Mouse (Mus musculus) midbrain, postnatal 0 days (tissue): ENCODE results near the gene Rpl11. TPM values are rescaled to one million over a fixed set of nuclear protein-coding genes. Genes with fewer than 3 reads are reported as not detected.

ENCODE experiments used
- ATAC-seq: fragments of 200-750 bp; cut with Nextera tagmentation; 2 replicates; pipeline ENCODE4 v1.8.0; 2017; ENCODE audit warnings: moderate number of reproducible peaks, mild to moderate bottlenecking, moderate TSS enrichment, moderate library complexity; ENCODE audit not compliant: low FRiP score
- DNase-seq: peaks from one replicate; pipeline ENCODE4 v3.0.0-alpha.2; 2015; ENCODE audit warnings: low spot score
- H3K27ac ChIP-seq: fragments of 300-500 bp; sonication (generic); 2 replicates; pipeline ENCODE4 v1.5.1; 2014; ENCODE audit warnings: low read depth, mild to moderate bottlenecking, low read length, mixed read lengths
- H3K27me3 ChIP-seq: fragments of 300-500 bp; sonication (generic); 2 replicates; pipeline ENCODE4 v1.6.1; 2014; ENCODE audit warnings: low read length, control low read depth, mixed read lengths; ENCODE audit not compliant: insufficient read depth
- H3K36me3 ChIP-seq: fragments of 300-500 bp; sonication (generic); 2 replicates; pipeline ENCODE4 v1.6.1; 2014; ENCODE audit warnings: low read length, control low read depth, mixed read lengths; ENCODE audit not compliant: insufficient read depth
- H3K4me1 ChIP-seq: fragments of 300-500 bp; sonication (generic); 2 replicates; pipeline ENCODE4 v1.6.1; 2014; ENCODE audit warnings: mild to moderate bottlenecking, control low read depth, antibody characterized with exemption, low read length, mixed read lengths; ENCODE audit not compliant: insufficient read depth
- H3K4me2 ChIP-seq: fragments of 300-500 bp; sonication (generic); 2 replicates; pipeline ENCODE4 v1.6.1; 2014; ENCODE audit warnings: low read depth, mild to moderate bottlenecking, low read length, mixed read lengths; ENCODE audit not compliant: poor library complexity, severe bottlenecking
- H3K4me3 ChIP-seq: fragments of 300-500 bp; sonication (generic); 2 replicates; pipeline ENCODE4 v1.5.1; 2014; ENCODE audit warnings: low read depth, mild to moderate bottlenecking, low read length, moderate library complexity
- H3K9ac ChIP-seq: fragments of 300-500 bp; sonication (generic); replicated peaks from 2 replicates; pipeline ENCODE4 v1.6.1; 2014; ENCODE audit warnings: mild to moderate bottlenecking, low read length, moderate library complexity, mixed read lengths; ENCODE audit not compliant: poor library complexity, severe bottlenecking
- H3K9me3 ChIP-seq: fragments of 300-500 bp; sonication (generic); 2 replicates; pipeline ENCODE4 v1.6.1; 2016; ENCODE audit warnings: low read length, control low read depth
- CTCF ChIP-seq: IDR thresholded peaks from 2 replicates; pipeline ENCODE4 v1.5.1; 2016; ENCODE audit warnings: antibody characterized with exemption, mild to moderate bottlenecking
- WGBS: fragments of 180-500 bp; shearing (Covaris S2); extraction: QIAGEN DNeasy Blood & Tissue Kit; methylation state at CpG from one replicate; pipeline ENCODE4 v1.1.7; 2014; 5-methylcytosine and 5-hydroxymethylcytosine counted together
- polyA plus RNA-seq: library from polyadenylated mRNA; unstranded; fragments of >200 nt; fragmentation: Nextera tagmentation; extraction: Ambion mirVana; gene quantifications from 2 replicates; pipeline ENCODE4 v1.2.1, GENCODE M21; 2015
- total RNA-seq: library from RNA; depleted of rRNA; stranded (reverse); fragments of >200 nt; gene quantifications from 2 replicates; pipeline ENCODE4 v1.2.3, GENCODE M21; 2014

Rpl11 gene
- total and polyA plus RNA-seq, 2 experiments from 2014 or later, result 273 to 601 TPM

- no peak overlapping the region for H3K9ac ChIP-seq
- H3K27ac ChIP-seq, result no peak overlapping the region
- H3K4me1 ChIP-seq, result no peaks in the 10 kb centered on the region
- H3K4me2 ChIP-seq, result no peak overlapping the region
- no peaks in the 10 kb centered on the region for H3K36me3 ChIP-seq
- no peak for TF ChIP-seq CTCF
- no peak for ATAC-seq
- no peaks in the 10 kb centered on the region for H3K27me3 ChIP-seq
- H3K9me3 ChIP-seq, result no peaks in the 10 kb centered on the region
- 82% methylated on average over 1 of the region's 1 CpGs for WGBS
- H3K4me3 ChIP-seq, result no peak overlapping the region
- no peak for DNase-seq
Observed at GRCm38 (mm10) chr4:136033231-136033630, 20.0 kb downstream of the Rpl11 start.

- H3K27me3 ChIP-seq, result no peaks in the 10 kb centered on the region
- H3K9me3 ChIP-seq, result no peaks in the 10 kb centered on the region
- WGBS, result 5% methylated on average over 8 of the region's 8 CpGs
- no peak for ATAC-seq
- no peak overlapping the region for H3K4me2 ChIP-seq
- no peak overlapping the region for H3K27ac ChIP-seq
- no peak overlapping the region for H3K4me3 ChIP-seq
- peak; percentile 17 for DNase-seq
- H3K9ac ChIP-seq, result no peak overlapping the region
- TF ChIP-seq CTCF, result no peak
- no peaks in the 10 kb centered on the region for H3K4me1 ChIP-seq
- H3K36me3 ChIP-seq, result no peaks in the 10 kb centered on the region
Observed at GRCm38 (mm10) chr4:136030968-136031909, 22.0 kb downstream of the Rpl11 start.

- Histone ChIP-seq H3K36me3 (no peaks in the 10 kb centered on the region), H3K4me3 (no peak overlapping the region), H3K4me1 (no peaks in the 10 kb centered on the region), H3K9ac (no peak overlapping the region), H3K9me3 (no peaks in the 10 kb centered on the region), H3K27me3 (no peaks in the 10 kb centered on the region), H3K27ac (no peak overlapping the region), H3K4me2 (no peak overlapping the region)
- ATAC-seq (no peak), DNase-seq (no peak)
- TF ChIP-seq CTCF, result no peak
- 89% methylated on average over 5 of the region's 5 CpGs for WGBS
Observed at GRCm38 (mm10) chr4:136028689-136029088, 24.5 kb downstream of the Rpl11 start.

- no peak overlapping the region for H3K4me2 ChIP-seq
- H3K4me3 ChIP-seq, result no peak overlapping the region
- DNase-seq, result no peak
- H3K36me3 ChIP-seq, result no peaks in the 10 kb centered on the region
- no peak overlapping the region for H3K9ac ChIP-seq
- no peak for ATAC-seq
- no peaks in the 10 kb centered on the region for H3K27me3 ChIP-seq
- H3K4me1 ChIP-seq, result no peaks in the 10 kb centered on the region
- TF ChIP-seq CTCF, result no peak
- WGBS, result 87% methylated on average over 19 of the region's 19 CpGs
- no peaks in the 10 kb centered on the region for H3K9me3 ChIP-seq
- no peak overlapping the region for H3K27ac ChIP-seq
Observed at GRCm38 (mm10) chr4:136028132-136028564, 25.1 kb downstream of the Rpl11 start.

DNA sequence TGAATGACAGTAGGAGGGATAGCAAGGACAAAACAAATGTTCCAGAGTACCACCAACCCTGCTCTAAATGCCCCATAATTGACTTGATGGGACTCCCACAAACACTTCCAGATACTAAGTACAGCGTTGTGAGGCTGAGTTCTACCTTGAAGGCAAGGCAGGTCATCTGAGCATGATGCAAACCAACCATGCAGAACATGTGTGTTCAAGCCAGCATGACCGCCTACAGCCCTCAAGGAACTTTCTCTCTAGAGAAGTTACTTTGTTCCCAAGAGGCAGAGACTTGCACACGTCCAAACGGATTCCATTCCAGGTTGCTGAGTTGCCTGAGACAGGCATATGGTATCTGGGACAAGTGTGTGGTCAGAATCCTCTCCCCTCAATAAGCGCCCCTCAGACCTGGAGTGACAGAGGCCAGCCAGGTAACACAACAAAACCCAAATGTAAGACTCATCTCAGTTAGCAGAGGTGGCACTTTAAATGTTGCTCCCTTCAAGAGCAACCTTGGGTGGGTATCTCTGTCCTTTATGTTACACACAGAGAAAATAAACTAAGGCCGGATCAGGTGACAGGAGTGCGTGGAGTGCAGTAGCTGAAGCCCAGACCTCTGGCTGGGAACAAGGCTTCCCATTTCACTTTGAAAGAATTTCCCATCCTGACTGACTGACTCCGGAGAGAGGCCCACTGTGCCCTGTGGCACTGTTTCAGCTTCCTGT is 25.7 kb downstream of the Rpl11 start:
- no peak for TF ChIP-seq CTCF
- no peak for ATAC-seq

GRCm38 (mm10) chr4:136025350-136025749 is 27.9 kb downstream of the Rpl11 start:
- Histone ChIP-seq H3K4me2 (no peak overlapping the region), H3K36me3 (no peaks in the 10 kb centered on the region), H3K9me3 (no peaks in the 10 kb centered on the region), H3K9ac (no peak overlapping the region), H3K27ac (no peak overlapping the region), H3K4me1 (0 out of 2 replicates have a peak, but pooled peaks cover 2% of the 10 kb centered on the region), H3K27me3 (no peaks in the 10 kb centered on the region), H3K4me3 (no peak overlapping the region)
- ATAC-seq, result no peak
- WGBS, result 88% methylated on average over 1 of the region's 1 CpGs
- TF ChIP-seq CTCF, result no peak
- DNase-seq, result no peak

More for the DNA sequence above, 25.7 kb downstream of the Rpl11 start:
- DNase-seq, result no peak
- no peak overlapping the region for H3K27ac ChIP-seq
- no peak overlapping the region for H3K4me3 ChIP-seq
- no peaks in the 10 kb centered on the region for H3K36me3 ChIP-seq
- no peaks in the 10 kb centered on the region for H3K4me1 ChIP-seq
- 81% methylated on average over 8 of the region's 8 CpGs for WGBS
- H3K4me2 ChIP-seq, result no peak overlapping the region
- H3K9me3 ChIP-seq, result no peaks in the 10 kb centered on the region
- H3K27me3 ChIP-seq, result no peaks in the 10 kb centered on the region
- H3K9ac ChIP-seq, result no peak overlapping the region
